Mouse (Mus musculus) forebrain, embryonic 16.5 days (tissue): ENCODE measurements around the gene Tenm3. TPM values are rescaled to one million over a fixed set of nuclear protein-coding genes. Genes with fewer than 3 reads are reported as not detected.

Source experiments
- ATAC-seq: fragments of 200-750 bp; cut with Nextera tagmentation; 2 replicates; pipeline ENCODE4 v1.8.0; 2017; ENCODE audit warnings: mild to moderate bottlenecking, moderate library complexity
- H3K27ac ChIP-seq: fragments of 300-500 bp; sonication (generic); 2 replicates; pipeline ENCODE4 v1.5.1; 2014; ENCODE audit warnings: low read length, control low read depth
- H3K27me3 ChIP-seq: fragments of 300-500 bp; sonication (generic); replicated peaks from 2 replicates; pipeline ENCODE4 v1.6.1; 2014; ENCODE audit warnings: low read length; ENCODE audit not compliant: control insufficient read depth, insufficient read depth
- H3K36me3 ChIP-seq: fragments of 300-500 bp; sonication (generic); 2 replicates; pipeline ENCODE4 v1.6.1; 2014; ENCODE audit not compliant: control insufficient read depth, insufficient read depth
- H3K4me1 ChIP-seq: fragments of 300-500 bp; sonication (generic); replicated peaks from 2 replicates; pipeline ENCODE4 v1.6.1; 2014; ENCODE audit warnings: low read length; ENCODE audit not compliant: control insufficient read depth, insufficient read depth
- H3K4me2 ChIP-seq: fragments of 300-500 bp; sonication (generic); 2 replicates; pipeline ENCODE4 v1.6.1; 2014; ENCODE audit warnings: mild to moderate bottlenecking, low read length, control low read depth
- H3K4me3 ChIP-seq: fragments of 300-500 bp; sonication (generic); replicated peaks from 2 replicates; pipeline ENCODE4 v1.5.1; 2014; ENCODE audit warnings: mild to moderate bottlenecking, low read length, control low read depth
- H3K9ac ChIP-seq: fragments of 300-500 bp; sonication (generic); replicated peaks from 2 replicates; pipeline ENCODE4 v1.6.1; 2014; ENCODE audit warnings: low read depth, low read length, control low read depth
- H3K9me3 ChIP-seq: fragments of 300-500 bp; sonication (generic); 2 replicates; pipeline ENCODE4 v1.6.1; 2016; ENCODE audit warnings: low read length; ENCODE audit not compliant: control insufficient read depth
- WGBS: fragments of 180-500 bp; shearing (Covaris S2); extraction: QIAGEN DNeasy Blood & Tissue Kit; methylation state at CpG from one replicate; pipeline ENCODE4 v1.1.7; 2014; 5-methylcytosine and 5-hydroxymethylcytosine counted together
- polyA plus RNA-seq: library from polyadenylated mRNA; unstranded; fragments of >200 nt; fragmentation: Nextera tagmentation; extraction: Ambion mirVana; gene quantifications from 2 replicates; pipeline ENCODE4 v1.2.1, GENCODE M21; 2015

The Tenm3 gene
- polyA plus RNA-seq, 1 experiment from 2014 or later: 24.8 TPM

- no peak overlapping the region for H3K27ac ChIP-seq
- no peaks in the 10 kb centered on the region for H3K9me3 ChIP-seq
- H3K4me1 ChIP-seq: peaks cover 8% of the 10 kb centered on the region
- WGBS: 67% methylated on average over 5 of the region's 5 CpGs
- H3K36me3 ChIP-seq: no peaks in the 10 kb centered on the region
- ATAC-seq: peak; percentile 65
- H3K27me3 ChIP-seq: no peaks in the 10 kb centered on the region
- no peak overlapping the region for H3K9ac ChIP-seq
- H3K4me3 ChIP-seq: no peak overlapping the region
- no peak overlapping the region for H3K4me2 ChIP-seq
Measured at GRCm38 (mm10) chr8:48467633-48468032, 376.1 kb downstream of the Tenm3 start.

- peaks cover 18% of the 10 kb centered on the region for H3K4me1 ChIP-seq
- H3K9me3 ChIP-seq: no peaks in the 10 kb centered on the region
- no peak overlapping the region for H3K4me2 ChIP-seq
- H3K9ac ChIP-seq: no peak overlapping the region
- H3K27ac ChIP-seq: peak overlapping the region; percentile 50
- H3K27me3 ChIP-seq: no peaks in the 10 kb centered on the region
- ATAC-seq: peak; percentile 97
- WGBS: 5% methylated on average over 5 of the region's 5 CpGs
- H3K4me3 ChIP-seq: no peak overlapping the region
- no peaks in the 10 kb centered on the region for H3K36me3 ChIP-seq
Measured at GRCm38 (mm10) chr8:48458373-48458772, 385.4 kb downstream of the Tenm3 start.

- H3K27me3 ChIP-seq: no peaks in the 10 kb centered on the region
- 20% methylated on average over 22 of the region's 22 CpGs for WGBS
- H3K4me3 ChIP-seq: no peak overlapping the region
- H3K36me3 ChIP-seq: no peaks in the 10 kb centered on the region
- H3K4me2 ChIP-seq: peak overlapping the region; percentile 24
- H3K9ac ChIP-seq: no peak overlapping the region
- ATAC-seq: no peak
- no peaks in the 10 kb centered on the region for H3K9me3 ChIP-seq
- H3K4me1 ChIP-seq: peaks cover 18% of the 10 kb centered on the region
- no peak overlapping the region for H3K27ac ChIP-seq
Measured at GRCm38 (mm10) chr8:48456328-48457124, 387.2 kb downstream of the Tenm3 start.

- WGBS: 17% methylated on average over 7 of the region's 7 CpGs
- H3K4me1 ChIP-seq: peaks cover 20% of the 10 kb centered on the region
- no peak overlapping the region for H3K9ac ChIP-seq
- H3K9me3 ChIP-seq: no peaks in the 10 kb centered on the region
- no peak overlapping the region for H3K4me3 ChIP-seq
- 0 out of 2 replicates have a peak, but pooled peaks cover 2% of the 10 kb centered on the region for H3K27me3 ChIP-seq
- H3K36me3 ChIP-seq: no peaks in the 10 kb centered on the region
- H3K4me2 ChIP-seq: 0 out of 2 replicates have a peak overlapping the region, but pooled peaks have one; percentile 24
- H3K27ac ChIP-seq: no peak overlapping the region
- peak; percentile 24; the same call in 1 of the 2 replicates for ATAC-seq
Measured at GRCm38 (mm10) chr8:48451247-48451635, 392.5 kb downstream of the Tenm3 start.

DNA sequence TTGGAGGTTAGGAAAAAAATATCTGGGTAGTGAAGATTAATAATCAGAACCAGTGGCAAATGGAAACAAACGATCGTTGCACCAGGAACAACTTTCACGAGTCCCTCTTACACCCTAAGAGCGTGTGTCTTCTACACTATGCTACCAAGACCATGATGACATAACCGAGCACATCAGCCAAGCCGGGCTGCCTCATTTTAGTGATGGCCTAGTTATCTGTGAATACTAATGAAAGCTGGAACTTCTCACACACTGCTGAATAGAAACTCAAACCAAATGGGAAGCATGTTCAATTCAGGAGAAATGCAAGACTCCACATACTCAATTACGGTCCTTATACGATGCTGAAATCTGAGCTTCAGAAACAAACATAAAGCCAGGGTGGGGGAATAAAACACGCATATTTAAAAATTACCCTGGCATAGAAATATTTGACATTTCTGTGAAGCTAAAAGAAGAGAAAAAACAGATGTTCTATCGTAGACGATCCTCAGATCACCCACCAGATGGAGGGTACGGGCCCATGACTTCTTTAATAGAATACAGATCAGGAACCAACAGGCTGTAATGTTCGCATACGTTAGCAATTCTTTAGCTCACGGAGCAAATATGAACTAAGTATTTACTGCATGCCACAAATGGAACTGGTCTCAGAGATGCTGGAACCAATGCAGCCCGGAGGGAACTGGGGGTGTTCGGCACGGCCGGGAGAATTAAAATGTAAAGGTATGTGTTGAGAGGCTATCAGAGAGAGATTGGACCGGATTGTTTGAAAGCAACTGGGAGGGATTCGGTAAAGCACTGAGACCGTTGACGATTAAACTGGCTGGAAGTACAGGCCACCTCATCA lies 393.1 kb downstream of the Tenm3 start:
- Histone ChIP-seq H3K9me3 (no peaks in the 10 kb centered on the region), H3K4me3 (no peak overlapping the region), H3K27me3 (0 out of 2 replicates have a peak, but pooled peaks cover 2% of the 10 kb centered on the region), H3K4me2 (peak overlapping the region; percentile 24; the same call in 1 of the 2 replicates), H3K9ac (no peak overlapping the region), H3K36me3 (no peaks in the 10 kb centered on the region), H3K4me1 (peaks cover 18% of the 10 kb centered on the region), H3K27ac (no peak overlapping the region)
- 44% methylated on average over 23 of the region's 23 CpGs for WGBS
- peak; percentile 24; the same call in 1 of the 2 replicates for ATAC-seq

- Histone ChIP-seq H3K4me2 (no peak overlapping the region), H3K4me3 (no peak overlapping the region), H3K4me1 (peaks cover 21% of the 10 kb centered on the region), H3K36me3 (no peaks in the 10 kb centered on the region), H3K27me3 (0 out of 2 replicates have a peak, but pooled peaks cover 2% of the 10 kb centered on the region), H3K27ac (no peak overlapping the region), H3K9ac (no peak overlapping the region), H3K9me3 (no peaks in the 10 kb centered on the region)
- 16% methylated on average over 3 of the region's 3 CpGs for WGBS
- no peak for ATAC-seq
Measured at GRCm38 (mm10) chr8:48449625-48450024, 394.1 kb downstream of the Tenm3 start.

DNA sequence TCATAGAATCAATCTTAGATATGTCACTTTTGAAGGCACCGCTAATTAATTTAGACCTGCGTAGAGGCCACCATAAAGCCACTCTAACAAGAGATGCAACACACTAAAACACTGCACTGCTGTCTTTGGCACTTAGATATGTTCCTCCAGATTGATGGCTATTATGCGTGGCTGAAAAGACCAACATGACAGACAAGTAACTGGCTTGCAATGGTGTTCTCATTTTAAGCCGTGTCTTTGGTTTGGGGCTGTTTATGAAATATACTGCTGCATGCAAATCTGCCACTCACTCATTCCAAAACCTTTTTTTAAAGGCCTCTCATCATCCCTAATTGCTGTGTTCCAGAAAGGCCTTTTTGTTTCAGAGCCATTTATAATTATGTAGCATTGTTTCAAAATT lies 398.1 kb downstream of the Tenm3 start:
- WGBS: 57% methylated on average over 4 of the region's 4 CpGs
- Histone ChIP-seq H3K4me3 (no peak overlapping the region), H3K9ac (no peak overlapping the region), H3K27ac (no peak overlapping the region), H3K36me3 (no peaks in the 10 kb centered on the region), H3K27me3 (0 out of 2 replicates have a peak, but pooled peaks cover 2% of the 10 kb centered on the region), H3K9me3 (no peaks in the 10 kb centered on the region), H3K4me1 (peaks cover 14% of the 10 kb centered on the region), H3K4me2 (no peak overlapping the region)
- peak; percentile 45 for ATAC-seq

DNA sequence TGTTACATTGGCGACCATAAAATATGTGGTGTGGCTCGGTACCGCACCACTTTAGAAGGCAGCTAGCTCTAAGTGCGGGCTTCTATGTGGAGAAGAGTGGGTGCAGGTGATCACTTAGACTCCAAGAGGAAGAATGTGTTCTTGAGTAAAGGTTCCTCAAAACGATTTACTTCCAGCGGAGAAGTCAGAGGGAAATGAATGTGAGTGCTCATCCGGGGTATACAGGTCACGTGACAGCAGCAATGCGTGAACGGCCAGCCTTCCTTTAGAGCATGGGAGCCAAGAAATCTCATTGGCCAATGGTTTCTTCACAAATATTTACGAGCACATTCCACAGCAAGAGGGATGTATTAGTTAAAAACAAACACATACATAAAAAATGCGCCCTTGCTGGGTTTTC lies 404.3 kb downstream of the Tenm3 start:
- ATAC-seq: no peak
- H3K4me2 ChIP-seq: no peak overlapping the region
- no peaks in the 10 kb centered on the region for H3K27me3 ChIP-seq
- H3K4me1 ChIP-seq: peaks cover 9% of the 10 kb centered on the region
- no peak overlapping the region for H3K9ac ChIP-seq
- no peaks in the 10 kb centered on the region for H3K9me3 ChIP-seq
- WGBS: 96% methylated on average over 12 of the region's 12 CpGs
- H3K4me3 ChIP-seq: no peak overlapping the region
- H3K27ac ChIP-seq: no peak overlapping the region
- H3K36me3 ChIP-seq: no peaks in the 10 kb centered on the region

- Histone ChIP-seq H3K4me1 (peaks cover 9% of the 10 kb centered on the region), H3K9ac (no peak overlapping the region), H3K27me3 (no peaks in the 10 kb centered on the region), H3K36me3 (no peaks in the 10 kb centered on the region), H3K4me2 (peak overlapping the region; percentile 22), H3K9me3 (no peaks in the 10 kb centered on the region), H3K4me3 (no peak overlapping the region), H3K27ac (no peak overlapping the region)
- WGBS: 6% methylated on average over 16 of the region's 16 CpGs
- ATAC-seq: peak; percentile 58; the same call in 1 of the 2 replicates
Measured at GRCm38 (mm10) chr8:48437523-48438207, 406.1 kb downstream of the Tenm3 start.
